Mouse (Mus musculus) frontal cortex, postnatal 36 days (tissue): Measurements from ENCODE around the gene Kat5.

Experiments
- DNase-seq, 2 experiments: peaks; one replicate each; pipeline ENCODE4 v3.0.0; 2022; ENCODE audit warnings: low spot score in 2 of 2

The Kat5 gene

DNA sequence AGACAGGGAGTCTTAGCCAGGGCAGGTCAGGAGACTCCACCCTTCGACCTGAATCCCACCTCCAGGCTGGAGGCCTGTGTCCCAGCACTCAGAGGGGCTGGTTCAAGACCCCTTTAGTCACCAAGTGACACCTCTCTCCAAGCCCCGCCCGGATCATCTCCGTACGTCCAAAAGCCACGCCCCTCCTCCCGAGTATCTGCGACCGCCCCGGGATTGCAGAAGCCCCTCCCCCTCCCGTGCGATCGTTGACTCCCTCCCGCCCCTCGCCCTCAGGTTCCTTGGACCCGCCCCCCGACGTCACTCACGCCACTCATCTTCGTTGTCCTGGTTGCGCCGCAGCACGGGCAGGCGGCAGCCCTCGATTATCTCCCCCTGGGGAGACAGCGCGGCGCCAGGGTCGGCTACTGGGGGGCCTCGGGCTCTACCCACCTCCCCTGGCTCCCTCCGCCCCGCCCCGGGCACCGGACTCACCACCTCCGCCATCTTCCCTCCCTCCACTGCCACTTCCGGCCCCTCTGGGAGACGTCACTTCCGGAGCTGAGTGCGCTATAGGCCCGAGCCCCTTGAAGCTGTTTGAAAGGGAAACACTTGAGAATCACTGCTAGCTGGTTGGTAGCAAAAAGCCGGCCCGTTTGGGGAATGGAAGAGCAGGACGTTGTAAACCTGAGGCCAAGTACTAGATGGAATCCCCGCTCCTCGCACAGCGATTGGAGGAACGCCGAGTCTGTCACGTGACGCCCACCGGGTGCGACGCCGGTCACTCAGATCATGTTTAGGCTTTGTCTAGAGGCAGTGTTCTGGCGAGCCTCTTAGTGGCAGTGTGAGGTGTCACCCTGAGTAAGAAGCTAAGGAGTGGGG lies at the start of gene Kat5:
TSS of gene Kat5 (minus strand) at position 691 of the 858 bp plus-strand sequence.
- peak; percentile 95 to 97 for DNase-seq

DNA sequence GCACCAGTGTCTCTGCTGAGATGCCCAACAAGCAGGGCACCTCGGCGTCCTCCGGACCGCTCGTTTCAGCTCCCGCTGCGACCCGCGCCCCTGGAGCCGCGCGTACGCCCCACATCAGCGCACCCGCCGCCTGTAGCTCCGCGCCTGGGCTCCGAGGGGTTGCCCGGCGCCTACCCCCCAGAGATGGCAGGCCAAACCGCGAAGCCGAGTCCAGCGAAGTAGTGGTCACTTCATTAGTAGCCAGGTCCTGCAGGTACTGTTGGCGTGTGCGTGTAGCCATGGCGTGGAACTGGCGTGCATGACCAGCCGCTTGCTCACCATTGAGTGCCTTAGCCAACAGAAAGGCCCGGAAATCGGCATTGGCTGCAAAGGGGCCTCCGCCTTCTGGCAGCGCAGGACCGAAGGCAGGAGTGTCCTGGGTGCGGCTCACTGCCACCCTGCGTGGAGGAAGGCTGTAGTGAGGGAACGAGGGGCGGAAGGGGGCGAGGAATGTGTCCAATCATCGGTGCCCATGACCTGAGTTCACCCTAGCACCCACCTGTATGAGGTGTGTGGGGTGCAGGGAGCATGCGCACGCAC lies 44.8 kb upstream of the Kat5 start:
- DNase-seq, result no peak

DNA sequence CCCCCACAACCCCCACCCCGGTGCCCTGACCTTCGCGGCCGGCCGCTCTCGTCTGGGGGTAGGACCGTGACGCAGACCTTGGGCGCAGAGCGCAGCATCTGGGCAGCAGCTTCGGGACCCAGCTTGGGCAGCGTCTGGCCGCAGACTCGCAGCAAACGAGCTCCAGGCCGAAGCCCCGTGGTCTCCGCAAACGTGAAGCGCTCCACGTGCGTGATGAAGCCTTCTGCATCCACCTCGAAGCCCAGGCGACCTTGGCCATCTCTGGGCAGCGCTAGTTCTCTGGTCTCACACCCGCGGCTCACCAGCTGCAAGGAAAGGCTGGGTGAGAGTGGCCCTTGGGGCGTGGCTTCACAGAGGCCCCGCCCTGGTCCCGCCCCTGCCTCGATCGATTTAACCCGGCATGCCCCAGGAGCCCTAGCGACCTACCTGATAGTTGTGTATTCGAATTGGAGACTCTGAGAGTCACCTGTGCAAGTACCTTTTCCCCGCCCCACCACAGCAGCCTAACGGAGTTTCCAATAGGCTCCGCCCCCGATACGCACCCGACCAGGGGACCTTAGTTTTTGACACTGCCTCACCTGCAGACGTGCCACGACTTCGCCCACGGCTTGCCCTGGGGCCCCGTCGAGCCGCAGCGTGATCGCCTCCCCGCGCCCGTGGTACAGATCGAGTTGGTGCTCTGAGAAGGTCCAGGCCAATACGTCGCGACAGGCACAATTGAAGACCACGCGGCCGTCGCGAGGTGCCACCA lies 44.1 kb upstream of the Kat5 start:
- no peak for DNase-seq

DNA sequence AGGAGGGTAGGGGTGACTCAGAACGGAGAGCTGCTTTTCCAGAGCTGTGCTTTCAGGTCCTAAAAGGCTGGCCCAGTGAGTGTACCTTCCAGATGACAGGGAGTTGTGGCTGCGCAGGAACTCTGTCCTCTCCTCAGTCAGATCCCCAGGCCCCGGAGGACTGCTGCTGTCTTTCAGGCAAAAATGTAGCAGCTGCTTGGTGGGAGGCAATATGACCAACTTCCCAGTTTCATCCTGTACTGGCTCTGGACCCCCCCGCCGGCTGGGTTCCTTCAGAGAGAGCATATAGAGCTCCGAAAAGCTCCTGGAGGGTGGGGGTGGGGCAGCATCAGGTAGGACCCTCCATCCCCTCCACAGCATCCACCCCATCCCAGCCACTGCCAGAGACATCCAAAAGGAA lies 42.5 kb upstream of the Kat5 start:
- no peak for DNase-seq

DNA sequence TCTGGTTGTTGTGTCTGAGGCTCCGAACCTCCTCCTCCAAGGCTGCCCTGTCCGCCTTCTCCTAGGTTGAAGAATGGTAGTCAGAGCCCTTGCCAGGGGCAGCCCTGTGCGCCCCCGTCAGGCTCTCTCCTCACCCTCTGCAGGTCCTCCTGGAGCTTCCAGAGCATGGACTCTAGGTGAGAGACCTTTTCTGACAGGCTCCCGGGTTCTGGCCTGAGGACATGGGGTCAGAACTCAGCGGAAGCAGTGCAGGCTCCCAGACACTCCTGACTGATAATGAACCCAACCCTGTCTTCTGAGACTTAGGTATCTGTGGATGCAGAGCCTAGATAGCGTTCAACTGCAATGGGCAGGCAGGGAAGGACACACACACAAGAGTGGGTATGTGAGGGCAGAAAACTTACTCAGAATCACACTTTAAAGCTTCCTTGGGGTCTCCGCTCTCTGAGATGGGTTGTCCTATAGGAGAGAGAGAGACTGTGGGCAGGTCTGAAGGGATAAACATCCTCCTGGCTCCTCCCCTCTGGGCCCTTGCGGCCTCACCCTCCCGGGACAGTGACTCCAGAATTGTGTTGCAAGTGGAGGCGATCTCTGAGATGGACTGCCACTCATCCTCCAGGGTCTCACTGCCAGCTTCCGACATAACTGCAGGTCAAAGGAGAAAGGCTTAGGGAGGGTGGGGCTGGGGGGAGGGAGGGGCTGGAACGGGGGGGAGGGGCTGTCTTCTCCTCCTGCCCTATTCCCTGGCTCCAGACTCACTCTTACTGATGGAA lies 41.7 kb upstream of the Kat5 start:
- no peak for DNase-seq

DNA sequence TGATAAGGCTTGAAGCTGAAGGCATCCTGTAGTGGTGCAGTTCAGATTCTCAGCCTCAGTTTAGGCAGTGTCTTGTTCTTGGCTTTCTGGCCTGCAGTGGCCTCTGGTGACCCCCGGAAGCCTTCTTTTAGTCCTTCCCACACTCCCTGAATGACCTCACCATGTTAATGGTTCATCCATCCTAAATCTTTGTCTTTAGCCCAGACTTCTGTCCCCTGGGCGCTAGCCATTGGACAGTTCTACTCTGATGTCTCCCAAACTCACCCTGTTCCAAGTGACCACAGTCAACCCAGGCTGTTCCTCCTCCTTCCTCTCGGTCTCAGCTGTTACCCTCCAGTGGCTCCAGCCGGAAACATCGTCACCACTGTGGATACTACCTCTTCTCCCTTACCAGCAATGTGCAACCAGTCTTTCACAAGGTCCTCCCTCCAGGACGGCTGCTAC lies 39.3 kb upstream of the Kat5 start:
- no peak for DNase-seq

DNA sequence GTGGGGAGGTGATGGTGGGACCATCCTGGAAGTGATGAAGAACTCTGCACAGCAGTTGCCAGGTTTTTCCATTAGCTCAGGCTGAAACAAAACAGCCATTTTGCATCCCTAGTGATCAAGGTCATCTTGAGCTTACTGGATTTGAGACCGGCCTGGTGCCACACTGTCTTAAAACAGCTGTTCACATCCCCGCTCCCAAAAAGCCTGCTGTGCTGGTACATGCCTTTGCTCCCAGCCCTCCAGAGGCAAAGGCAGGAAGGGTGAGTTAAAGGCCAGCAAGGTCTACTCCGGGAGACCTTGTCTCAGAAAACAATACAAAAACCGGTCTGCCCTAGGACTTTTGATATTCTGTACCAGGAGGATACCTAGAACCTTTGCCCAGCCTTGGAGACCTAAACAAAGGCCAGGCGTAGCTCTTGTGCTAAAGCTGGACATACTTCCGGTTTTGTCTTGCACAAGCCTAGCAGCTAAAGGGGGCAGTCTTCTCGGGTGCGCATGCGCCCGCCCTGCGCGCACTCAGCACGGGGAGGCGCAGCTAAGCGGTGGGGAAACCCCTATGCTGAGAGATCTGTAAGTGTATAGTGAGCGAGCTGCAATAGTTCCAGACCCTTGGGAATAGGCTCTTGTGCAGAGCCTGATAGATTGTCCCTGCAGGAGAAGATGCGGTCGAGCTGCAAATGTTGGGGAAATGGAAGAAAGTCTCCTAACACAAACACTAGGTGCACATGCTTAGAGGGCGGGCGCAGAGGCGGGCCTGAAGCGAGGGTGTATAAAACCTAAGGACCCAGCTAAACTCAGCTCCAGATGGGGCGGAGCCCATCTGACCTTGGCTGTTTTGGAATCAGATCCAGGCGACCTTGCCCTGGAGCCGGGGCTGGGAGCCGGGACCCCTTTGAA lies 38.6 kb upstream of the Kat5 start:
- DNase-seq, result peak; percentile 82 to 83

DNA sequence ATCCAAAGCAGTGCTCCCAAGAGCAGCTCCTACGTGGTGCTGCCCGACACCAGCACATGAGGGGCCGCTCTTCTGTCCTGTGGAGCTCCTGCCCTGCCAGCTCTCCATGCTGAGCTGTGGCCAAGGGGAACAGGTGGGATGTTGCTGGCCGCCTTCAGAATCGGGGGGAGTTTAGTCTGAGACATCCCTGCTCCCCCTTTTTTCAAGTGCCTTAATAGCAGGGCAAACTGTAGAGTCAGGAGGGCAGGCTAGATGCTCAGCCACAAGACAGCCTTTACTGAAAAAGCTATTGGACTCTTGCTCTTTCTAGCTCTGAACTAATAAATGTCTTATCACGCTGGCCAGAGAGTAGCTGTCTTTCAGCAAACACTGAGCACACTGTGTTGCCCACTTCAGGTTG lies 37.8 kb upstream of the Kat5 start:
- no peak for DNase-seq

DNA sequence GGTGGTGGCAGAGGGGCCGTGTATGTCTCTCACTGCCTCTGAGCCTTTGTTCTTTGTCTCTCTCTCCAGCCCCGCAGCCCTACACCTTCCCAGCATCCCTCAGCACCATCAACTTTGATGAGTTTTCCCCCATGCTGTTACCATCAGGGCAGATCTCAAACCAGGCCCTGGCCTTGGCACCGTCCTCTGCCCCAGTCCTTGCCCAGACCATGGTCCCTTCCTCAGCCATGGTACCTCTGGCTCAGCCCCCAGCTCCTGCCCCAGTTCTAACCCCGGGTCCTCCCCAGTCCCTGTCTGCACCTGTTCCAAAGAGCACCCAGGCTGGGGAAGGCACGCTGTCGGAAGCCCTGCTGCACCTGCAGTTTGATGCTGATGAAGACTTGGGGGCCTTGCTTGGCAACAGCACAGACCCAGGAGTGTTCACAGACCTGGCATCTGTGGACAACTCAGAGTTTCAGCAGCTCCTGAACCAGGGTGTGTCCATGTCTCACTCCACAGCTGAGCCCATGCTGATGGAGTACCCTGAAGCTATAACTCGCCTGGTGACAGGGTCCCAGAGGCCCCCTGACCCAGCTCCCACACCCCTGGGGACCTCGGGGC lies 36.8 kb upstream of the Kat5 start:
- no peak for DNase-seq

DNA sequence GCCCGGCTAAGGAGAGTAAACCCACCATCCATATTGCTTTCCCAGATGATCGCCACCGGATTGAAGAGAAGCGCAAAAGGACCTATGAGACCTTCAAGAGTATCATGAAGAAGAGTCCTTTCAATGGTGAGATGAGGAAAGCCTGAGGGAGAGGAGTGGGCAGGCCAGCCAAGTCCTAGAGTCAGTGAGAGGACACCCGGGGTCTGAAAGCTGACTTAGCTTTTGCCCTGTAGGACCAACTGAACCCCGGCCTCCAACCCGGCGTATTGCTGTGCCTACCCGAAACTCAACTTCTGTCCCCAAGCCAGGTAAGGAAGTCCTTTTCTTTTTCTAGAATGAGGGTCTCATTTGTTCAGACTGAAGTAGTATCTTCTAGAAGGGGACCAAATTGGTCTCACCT lies 35.2 kb upstream of the Kat5 start:
- DNase-seq, result no peak

DNA sequence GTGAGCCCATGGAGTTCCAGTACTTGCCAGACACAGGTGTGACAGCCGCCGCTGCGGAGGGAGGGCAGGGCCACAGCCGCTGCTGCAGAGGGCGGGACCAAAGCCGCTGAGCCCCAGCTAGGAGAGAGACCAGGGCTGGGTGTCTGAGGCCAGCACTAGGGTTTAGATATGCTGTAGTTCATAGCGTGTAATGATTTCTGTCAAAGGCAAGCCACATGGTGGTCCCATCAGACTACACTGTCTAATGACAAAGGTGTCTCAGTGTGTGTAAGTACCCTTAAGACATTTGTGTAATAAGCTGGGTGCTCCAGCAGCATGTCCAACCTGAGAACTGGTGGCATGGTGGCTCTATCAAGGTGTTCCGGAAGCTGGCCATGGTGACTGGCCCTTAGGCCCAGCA lies 31.6 kb upstream of the Kat5 start:
- no peak for DNase-seq

DNA sequence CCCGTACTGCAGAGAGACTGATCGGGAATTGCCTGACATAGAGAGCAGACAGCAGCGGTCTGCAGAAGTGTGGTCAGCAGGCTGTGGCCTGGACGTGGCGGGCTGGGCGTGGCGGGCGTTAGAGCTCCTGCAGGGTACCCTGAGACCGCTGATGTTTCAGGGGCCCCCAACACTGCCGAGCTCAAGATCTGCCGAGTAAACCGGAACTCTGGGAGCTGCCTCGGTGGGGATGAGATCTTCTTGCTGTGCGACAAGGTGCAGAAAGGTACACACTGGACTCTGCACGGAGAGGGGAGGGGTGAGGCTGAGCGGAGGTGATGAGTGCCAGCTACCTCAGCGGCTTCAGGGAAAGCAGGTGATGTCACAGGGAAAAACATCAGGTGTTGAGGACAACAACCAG lies 31.0 kb upstream of the Kat5 start:
- no peak for DNase-seq

DNA sequence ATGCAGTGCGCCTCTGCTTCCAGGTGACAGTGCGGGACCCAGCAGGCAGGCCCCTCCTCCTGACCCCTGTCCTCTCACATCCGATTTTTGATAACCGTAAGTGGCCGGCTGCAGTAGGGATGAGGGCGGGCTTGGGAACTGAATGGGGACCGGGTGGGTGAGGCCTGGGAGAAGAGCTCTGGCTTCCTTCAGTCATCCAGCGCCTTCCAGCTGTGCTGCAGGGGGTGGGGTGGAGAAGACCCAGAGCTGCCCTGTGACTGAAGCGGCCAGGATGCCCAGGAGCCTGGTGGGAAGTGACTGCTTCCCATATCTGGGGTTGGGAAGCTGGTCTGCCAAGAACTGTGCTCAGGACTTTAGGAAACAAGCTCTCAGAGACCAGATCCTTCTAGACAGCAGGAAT lies 30.3 kb upstream of the Kat5 start:
- DNase-seq, result no peak

DNA sequence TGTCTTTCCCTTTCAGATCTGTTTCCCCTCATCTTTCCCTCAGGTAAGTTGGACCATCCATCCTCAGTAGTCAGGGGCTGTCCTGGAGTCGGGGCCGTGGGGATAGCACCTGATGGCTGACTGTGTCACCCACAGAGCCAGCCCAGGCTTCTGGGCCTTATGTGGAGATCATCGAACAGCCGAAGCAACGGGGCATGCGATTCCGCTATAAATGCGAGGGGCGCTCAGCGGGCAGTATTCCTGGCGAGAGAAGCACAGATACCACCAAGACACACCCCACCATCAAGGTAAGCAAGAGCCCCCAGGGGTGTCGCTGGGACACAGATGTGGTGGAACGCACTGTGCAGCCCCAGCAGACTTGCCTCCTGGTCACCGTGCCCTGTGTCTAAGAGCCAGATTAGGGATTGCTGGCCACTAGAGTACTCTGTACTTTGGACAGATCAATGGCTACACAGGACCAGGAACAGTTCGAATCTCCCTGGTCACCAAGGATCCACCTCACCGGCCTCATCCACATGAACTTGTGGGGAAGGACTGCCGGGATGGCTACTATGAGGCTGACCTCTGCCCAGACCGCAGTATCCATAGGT lies 28.5 kb upstream of the Kat5 start:
- no peak for DNase-seq

DNA sequence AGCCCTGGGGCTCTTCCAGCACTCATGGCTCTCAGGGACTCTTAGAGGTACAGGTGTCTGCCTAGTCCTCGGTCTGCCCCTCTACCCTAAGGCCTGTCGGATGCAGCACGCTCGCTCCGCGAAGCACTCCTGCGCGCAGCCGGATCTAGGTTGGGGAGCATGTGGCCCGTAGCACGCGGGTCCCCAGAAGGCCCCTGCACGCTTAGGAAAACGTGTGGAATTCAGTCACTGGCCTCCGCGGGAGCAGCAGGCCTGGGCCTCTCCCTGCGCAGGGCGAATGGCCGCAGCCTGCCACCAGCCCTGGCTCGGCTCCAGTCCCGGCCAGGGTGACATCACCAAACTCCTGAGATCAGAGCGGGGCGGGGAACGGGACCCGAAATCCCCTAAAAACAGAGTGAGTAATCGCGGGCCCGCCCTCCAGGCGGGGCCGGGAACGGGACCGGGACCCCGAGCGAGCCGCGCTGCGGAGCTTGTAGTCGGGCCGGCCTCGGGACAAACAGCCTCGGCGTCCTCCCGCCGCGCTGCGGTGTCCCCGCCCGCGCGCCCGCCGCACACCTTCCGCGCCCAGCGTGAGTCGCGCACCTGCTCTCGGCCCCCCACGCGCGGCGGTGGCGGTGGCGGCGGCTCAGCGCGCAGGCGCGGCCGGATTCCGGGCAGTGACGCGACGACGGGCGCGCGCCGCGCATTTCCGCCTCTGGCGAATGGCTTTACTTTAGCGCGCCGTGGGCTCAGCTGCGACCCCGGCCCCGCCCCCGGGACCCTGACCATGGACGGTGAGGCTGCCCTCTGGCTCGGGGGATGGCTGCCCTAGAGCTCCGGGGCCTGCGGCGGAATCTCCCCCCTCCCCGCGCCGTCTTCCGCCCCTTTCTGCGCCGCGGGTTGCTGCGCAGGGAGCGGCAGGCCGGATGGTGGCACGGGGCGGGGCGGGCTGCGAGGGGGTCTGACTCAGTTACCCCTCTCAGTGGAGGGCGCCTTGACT lies 27.3 kb upstream of the Kat5 start, which contains the start of gene Rela:
TSS of gene Rela (plus strand) at position 415 of the 979 bp plus-strand sequence.
- DNase-seq, result peak; percentile 90 to 92

DNA sequence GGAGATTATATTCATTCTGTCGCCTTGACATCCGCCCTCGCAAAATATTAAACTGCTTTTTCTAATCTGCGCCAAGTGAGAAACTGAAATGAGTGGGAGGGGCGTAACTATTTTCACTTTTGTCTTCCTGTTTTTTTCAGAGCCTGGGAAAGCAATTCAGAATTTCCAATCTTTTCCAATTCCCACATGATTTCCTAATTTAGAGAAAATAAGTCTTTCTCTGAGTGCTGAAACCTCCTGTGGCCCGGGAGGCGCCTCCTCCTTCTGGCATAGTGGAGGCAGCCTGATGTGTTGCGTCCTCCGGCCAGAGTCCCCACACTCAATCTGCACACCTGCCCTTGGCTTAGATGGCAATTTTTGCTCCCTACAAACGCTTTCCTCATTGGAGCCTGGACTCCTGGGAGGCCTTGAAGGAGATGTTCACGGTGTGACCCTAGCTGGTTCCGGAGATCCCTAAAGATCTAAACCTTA lies 26.6 kb upstream of the Kat5 start:
- peak in 1 of 2 experiments; percentile 51 for DNase-seq

DNA sequence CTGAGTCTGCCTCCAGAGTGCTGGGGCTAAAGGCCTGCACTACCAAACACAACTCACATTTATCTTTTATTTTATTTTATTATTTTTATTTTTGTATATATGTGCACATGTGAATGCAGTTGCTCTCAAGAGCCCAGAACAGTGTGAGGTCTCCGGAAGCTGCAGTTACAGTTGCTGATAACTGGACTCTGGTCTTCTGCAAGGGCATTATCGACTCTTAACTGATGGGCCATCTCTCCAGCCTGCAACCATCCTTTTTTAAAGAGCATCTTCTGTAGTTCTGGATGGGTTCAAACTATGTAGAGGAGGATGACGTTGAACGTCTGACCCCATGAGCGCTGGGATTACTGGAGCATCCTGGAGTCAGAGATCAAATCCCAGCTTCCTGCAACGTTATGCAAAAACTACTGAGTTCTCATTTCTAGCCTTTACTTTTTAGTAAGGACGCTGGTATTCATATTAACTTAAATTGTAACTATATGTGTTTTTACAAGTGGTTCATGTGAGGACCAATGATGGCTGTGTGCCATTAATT lies 26.1 kb upstream of the Kat5 start:
- no peak for DNase-seq

DNA sequence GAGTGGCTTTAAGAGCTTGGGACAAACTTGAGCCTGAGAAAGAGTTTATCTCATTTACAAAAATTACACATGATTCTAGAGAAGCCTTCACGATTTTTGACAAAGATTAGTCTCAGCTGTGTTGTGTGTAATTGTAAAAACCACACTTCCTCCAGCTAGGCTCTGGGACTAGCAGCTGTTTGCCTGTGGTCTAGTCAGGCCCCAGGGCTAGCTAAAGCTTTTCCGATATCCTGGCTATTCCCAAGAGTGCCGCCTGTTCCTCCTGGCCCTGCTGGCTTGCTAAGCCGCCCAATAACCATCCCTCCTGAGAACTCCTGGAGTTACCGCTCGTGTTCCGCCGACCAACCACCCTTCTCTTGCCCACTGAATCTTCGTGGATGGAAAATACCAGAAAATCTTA lies 22.1 kb upstream of the Kat5 start:
- DNase-seq, result no peak
